Mouse (Mus musculus) neural tube, embryonic 14.5 days (tissue): Measurements from ENCODE around the gene Ppp4r4. TPM values are rescaled to one million over a fixed set of nuclear protein-coding genes. Genes with fewer than 3 reads are reported as not detected.
"Not testable (repeated sequence)": the region's sequence is repeated elsewhere in the genome, so short reads cannot be mapped to it uniquely, and the experiment has no call there.

ENCODE experiments used
- ATAC-seq: fragments of 200-750 bp; cut with Nextera tagmentation; 2 replicates; pipeline ENCODE4 v1.8.0; 2017; ENCODE audit warnings: low read depth, mild to moderate bottlenecking, moderate TSS enrichment, moderate library complexity
- H3K27ac ChIP-seq: fragments of 300-500 bp; sonication (generic); 2 replicates; pipeline ENCODE4 v1.5.1; 2014; ENCODE audit warnings: low read depth, mild to moderate bottlenecking, control low read depth, low read length, moderate library complexity, mixed read lengths
- H3K27me3 ChIP-seq: fragments of 300-500 bp; sonication (generic); 2 replicates; pipeline ENCODE4 v1.6.1; 2014; ENCODE audit warnings: low read length; ENCODE audit not compliant: control insufficient read depth, insufficient read depth
- H3K36me3 ChIP-seq: fragments of 300-500 bp; sonication (generic); 2 replicates; pipeline ENCODE4 v1.6.1; 2014; ENCODE audit warnings: low read length, mixed read lengths; ENCODE audit not compliant: control insufficient read depth, insufficient read depth
- H3K4me1 ChIP-seq: fragments of 300-500 bp; sonication (generic); 2 replicates; pipeline ENCODE4 v1.6.1; 2014; ENCODE audit warnings: low read length; ENCODE audit not compliant: control insufficient read depth, insufficient read depth
- H3K4me2 ChIP-seq: fragments of 300-500 bp; sonication (generic); 2 replicates; pipeline ENCODE4 v1.6.1; 2014; ENCODE audit warnings: mild to moderate bottlenecking, low read depth, low read length, control low read depth
- H3K4me3 ChIP-seq: fragments of 300-500 bp; sonication (generic); 2 replicates; pipeline ENCODE4 v1.5.1; 2014; ENCODE audit warnings: low read depth, low read length, control low read depth, mixed read lengths
- H3K9ac ChIP-seq: fragments of 300-500 bp; sonication (generic); replicated peaks from 2 replicates; pipeline ENCODE4 v1.6.1; 2014; ENCODE audit warnings: low read depth, mild to moderate bottlenecking, control low read depth, low read length, mixed read lengths
- H3K9me3 ChIP-seq: fragments of 300-500 bp; sonication (generic); 2 replicates; pipeline ENCODE4 v1.6.1; 2016; ENCODE audit warnings: low read length; ENCODE audit not compliant: control insufficient read depth
- WGBS: fragments of 180-500 bp; shearing (Covaris S2); extraction: QIAGEN DNeasy Blood & Tissue Kit; methylation state at CpG from one replicate; pipeline ENCODE4 v1.1.7; 2014; 5-methylcytosine and 5-hydroxymethylcytosine counted together
- polyA plus RNA-seq: library from polyadenylated mRNA; unstranded; fragments of >200 nt; fragmentation: Nextera tagmentation; extraction: Ambion mirVana; gene quantifications from 2 replicates; pipeline ENCODE4 v1.2.1, GENCODE M21; 2014

Ppp4r4 gene
- polyA plus RNA-seq, 1 experiment from 2014 or later: 3.8 TPM

GRCm38 (mm10) chr12:103660076-103660475 is 128.0 kb downstream of the Ppp4r4 start:
- H3K4me1 ChIP-seq: no peaks in the 10 kb centered on the region
- WGBS: 89% methylated on average over 5 of the region's 5 CpGs

GRCm38 (mm10) chr12:103662053-103662452 is 130.0 kb downstream of the Ppp4r4 start:
- not testable (repeated sequence) for H3K4me1 ChIP-seq, H3K4me2 ChIP-seq, H3K4me3 ChIP-seq, H3K9me3 ChIP-seq, H3K9ac ChIP-seq, H3K36me3 ChIP-seq, H3K27ac ChIP-seq, H3K27me3 ChIP-seq, ATAC-seq

More at GRCm38 (mm10) chr12:103660076-103660475, 128.0 kb downstream of the Ppp4r4 start:
- Histone ChIP-seq H3K4me2 (no peak overlapping the region), H3K27ac (no peak overlapping the region), H3K36me3 (no peaks in the 10 kb centered on the region), H3K9me3 (no peaks in the 10 kb centered on the region), H3K9ac (no peak overlapping the region), H3K27me3 (no peaks in the 10 kb centered on the region), H3K4me3 (no peak overlapping the region)
- no peak for ATAC-seq

Other genes starting within 250 kb of the Ppp4r4 start
- gene Fam181a, start 221.3 kb upstream of the Ppp4r4 start, polyA plus RNA-seq: 6.8 and 10.6 TPM in 2 replicates
- 0.90 and 2.3 TPM in 2 replicates for gene Asb2, start 176.3 kb upstream of the Ppp4r4 start, polyA plus RNA-seq
- 27.1 and 27.6 TPM in 2 replicates for gene Otub2, start 143.6 kb upstream of the Ppp4r4 start, polyA plus RNA-seq
- 1.7 and 1.8 TPM in 2 replicates for gene 9330161L09Rik, start 124.5 kb upstream of the Ppp4r4 start, polyA plus RNA-seq
- gene Ddx24, start 106.5 kb upstream of the Ppp4r4 start, polyA plus RNA-seq: 152 and 160 TPM in 2 replicates
- gene Ifi27, start 98.1 kb upstream of the Ppp4r4 start, polyA plus RNA-seq: 3.6 and 10.9 TPM in 2 replicates
- 4.9 TPM in 1 of 2 replicates, not detected in the other for gene Ifi27l2a, start 88.6 kb upstream of the Ppp4r4 start, polyA plus RNA-seq
- not detected in 2 replicates for gene Ifi27l2b, start 75.1 kb upstream of the Ppp4r4 start, polyA plus RNA-seq
- 0.18 TPM in 1 of 2 replicates, not detected in the other for gene Serpina10, start 99.2 kb downstream of the Ppp4r4 start, polyA plus RNA-seq
- 0.79 and 1.1 TPM in 2 replicates for gene Serpina6, start 124.9 kb downstream of the Ppp4r4 start, polyA plus RNA-seq
- gene Serpina16, start 143.9 kb downstream of the Ppp4r4 start, polyA plus RNA-seq: not detected in 2 replicates
- gene Serpina1f, start 163.2 kb downstream of the Ppp4r4 start, polyA plus RNA-seq: not detected in 2 replicates
- gene Serpina1d, start 241.3 kb downstream of the Ppp4r4 start, polyA plus RNA-seq: not detected in 2 replicates